Mouse (Mus musculus): ENCODE results near the gene Tex2. TPM values are rescaled to one million over a fixed set of nuclear protein-coding genes. Genes with fewer than 3 reads are reported as not detected.
"Not testable (repeated sequence)": the region's sequence is repeated elsewhere in the genome, so short reads cannot be mapped to it uniquely, and the experiment has no call there.

Tex2 gene
- polyA plus RNA-seq, 1 experiment from 2014 or later: 7.6 TPM

DNA sequence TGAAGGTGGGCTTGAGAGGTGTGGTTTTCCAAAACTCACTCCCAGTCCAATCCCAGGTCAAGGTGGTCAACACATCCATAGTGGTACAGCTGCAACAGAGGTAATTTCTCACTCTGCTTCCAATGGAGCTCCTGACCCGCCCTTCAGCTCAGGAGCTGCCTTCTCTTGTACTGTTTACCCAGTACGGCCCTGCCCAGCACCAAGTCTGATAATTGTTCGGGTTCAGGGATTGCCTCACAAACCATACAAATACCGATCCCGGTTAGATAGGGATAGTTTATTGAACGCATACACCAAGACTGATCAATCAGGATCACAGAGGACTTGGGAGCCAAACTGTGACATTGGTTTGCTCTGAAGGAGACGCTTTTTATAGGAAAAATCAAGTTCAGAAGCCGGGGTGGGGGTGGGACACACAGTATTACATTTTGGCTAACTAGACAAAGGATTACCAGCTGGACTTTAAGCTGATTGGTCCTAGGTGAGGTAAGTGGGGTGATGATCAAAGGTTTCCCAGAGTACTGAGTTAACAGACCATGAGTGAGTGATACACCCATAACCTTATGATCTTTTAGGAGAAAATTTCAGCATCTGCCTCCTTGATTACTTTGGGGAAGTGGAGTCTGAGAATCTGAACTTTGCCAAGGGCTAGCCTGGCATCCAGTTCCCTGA, 29.9 kb upstream of the Tex2 start:
- no peaks in the 10 kb centered on the region for H3K36me3 ChIP-seq (ENCODE audit: control insufficient read depth, insufficient read depth, low read length)
- WGBS: 80% methylated on average over 8 of the region's 8 CpGs
- peaks cover 17% of the 10 kb centered on the region; the same call in 1 of the 2 replicates for H3K4me1 ChIP-seq (ENCODE audit: control insufficient read depth, insufficient read depth, low read length)
- no peaks in the 10 kb centered on the region for H3K27me3 ChIP-seq (ENCODE audit: control insufficient read depth, insufficient read depth, low read length)
- ATAC-seq (ENCODE audit: insufficient number of reproducible peaks, low FRiP score, low TSS enrichment, low read depth): no peak
- H3K9me3 ChIP-seq (ENCODE audit: control insufficient read depth, low read length): no peaks in the 10 kb centered on the region
- no peak overlapping the region for H3K9ac ChIP-seq (ENCODE audit: low read length)
- no peak overlapping the region for H3K27ac ChIP-seq (replicated peaks; ENCODE audit: low read depth, low read length)
- no peak overlapping the region for H3K4me2 ChIP-seq (ENCODE audit: low read depth, severe bottlenecking)
- no peak for DNase-seq (ENCODE audit: low spot score)
- no peak overlapping the region for H3K4me3 ChIP-seq (ENCODE audit: low read depth, low read length)

DNA sequence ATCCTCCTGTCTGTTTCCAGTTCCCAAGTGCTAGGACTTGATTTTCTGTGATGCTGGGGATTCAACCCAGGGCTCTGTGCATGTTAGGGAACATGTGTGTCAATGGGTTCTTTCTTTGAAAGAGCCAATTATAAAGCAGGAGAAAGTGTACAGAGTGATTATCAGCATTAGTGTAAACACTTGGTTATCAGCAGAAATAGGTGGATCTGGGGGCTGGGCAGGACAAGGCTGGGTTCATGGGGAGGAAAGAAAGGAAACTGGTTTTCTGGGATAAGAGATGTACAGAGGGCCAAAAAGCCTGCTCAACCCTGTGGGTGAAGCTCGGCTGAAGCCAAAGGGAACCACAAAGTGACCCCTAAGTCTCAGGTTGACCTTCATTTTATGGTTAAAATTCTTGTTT, 28.4 kb upstream of the Tex2 start:
- Histone ChIP-seq H3K4me1 (ENCODE audit: control insufficient read depth, insufficient read depth, low read length) (peaks cover 17% of the 10 kb centered on the region; the same call in 1 of the 2 replicates), H3K27me3 (ENCODE audit: control insufficient read depth, insufficient read depth, low read length) (no peaks in the 10 kb centered on the region), H3K4me2 (ENCODE audit: low read depth, severe bottlenecking) (no peak overlapping the region), H3K36me3 (ENCODE audit: control insufficient read depth, insufficient read depth, low read length) (no peaks in the 10 kb centered on the region), H3K27ac (replicated peaks; ENCODE audit: low read depth, low read length) (no peak overlapping the region), H3K9ac (ENCODE audit: low read length) (no peak overlapping the region), H3K9me3 (ENCODE audit: control insufficient read depth, low read length) (no peaks in the 10 kb centered on the region), H3K4me3 (ENCODE audit: low read depth, low read length) (no peak overlapping the region)
- DNase-seq (ENCODE audit: low spot score) (no peak), ATAC-seq (ENCODE audit: insufficient number of reproducible peaks, low FRiP score, low TSS enrichment, low read depth) (no peak)
- WGBS: 76% methylated on average over 1 of the region's 1 CpGs

DNA sequence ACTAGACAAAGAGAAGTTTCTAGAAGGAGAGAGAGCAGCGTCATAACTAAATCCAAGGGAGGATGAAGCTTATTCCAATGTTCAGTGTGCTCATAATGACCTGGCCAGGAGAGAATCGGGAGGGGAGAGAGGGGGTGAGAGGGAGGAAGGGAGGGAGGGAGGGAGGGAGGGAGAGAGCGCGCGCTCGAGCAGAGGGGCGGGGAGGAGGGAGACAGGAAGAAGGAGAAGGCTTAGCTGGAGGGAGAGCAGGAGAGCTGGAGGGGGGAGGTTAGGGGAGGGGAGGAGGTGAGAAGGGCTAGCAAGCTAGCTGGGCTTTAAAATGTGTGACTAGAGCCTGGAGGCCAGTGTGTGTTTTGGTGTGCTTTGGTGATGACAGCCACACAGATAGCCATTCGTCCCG, 26.8 kb upstream of the Tex2 start:
- Histone ChIP-seq H3K9me3 (ENCODE audit: control insufficient read depth, low read length) (no peaks in the 10 kb centered on the region), H3K36me3 (ENCODE audit: control insufficient read depth, insufficient read depth, low read length) (no peaks in the 10 kb centered on the region), H3K4me3 (ENCODE audit: low read depth, low read length) (no peak overlapping the region), H3K9ac (ENCODE audit: low read length) (no peak overlapping the region), H3K27ac (replicated peaks; ENCODE audit: low read depth, low read length) (no peak overlapping the region), H3K27me3 (ENCODE audit: control insufficient read depth, insufficient read depth, low read length) (no peaks in the 10 kb centered on the region), H3K4me2 (ENCODE audit: low read depth, severe bottlenecking) (no peak overlapping the region), H3K4me1 (ENCODE audit: control insufficient read depth, insufficient read depth, low read length) (peaks cover 17% of the 10 kb centered on the region; the same call in 1 of the 2 replicates)
- 12% methylated on average over 9 of the region's 9 CpGs for WGBS
- no peak for DNase-seq (ENCODE audit: low spot score)
- ATAC-seq (ENCODE audit: insufficient number of reproducible peaks, low FRiP score, low TSS enrichment, low read depth): no peak

DNA sequence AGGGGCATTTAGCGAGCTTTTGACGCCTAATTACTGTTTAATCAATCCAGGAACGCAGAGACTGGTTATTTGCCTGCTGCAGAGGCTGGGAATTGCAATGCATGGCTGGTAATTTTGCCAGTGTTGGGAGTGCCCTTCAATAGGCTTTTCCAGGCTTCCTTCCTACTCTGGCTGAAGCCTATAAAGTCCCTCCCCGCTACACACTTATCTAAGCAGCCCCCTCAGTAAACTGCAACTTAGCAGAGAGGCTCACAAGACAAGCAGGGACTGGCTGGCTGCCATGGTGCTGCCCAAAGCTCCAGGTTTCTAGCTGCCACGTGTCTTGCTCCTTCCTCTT, 26.1 kb upstream of the Tex2 start:
- Histone ChIP-seq H3K4me3 (ENCODE audit: low read depth, low read length) (no peak overlapping the region), H3K4me2 (ENCODE audit: low read depth, severe bottlenecking) (no peak overlapping the region), H3K27ac (replicated peaks; ENCODE audit: low read depth, low read length) (no peak overlapping the region), H3K27me3 (ENCODE audit: control insufficient read depth, insufficient read depth, low read length) (no peaks in the 10 kb centered on the region), H3K36me3 (ENCODE audit: control insufficient read depth, insufficient read depth, low read length) (no peaks in the 10 kb centered on the region), H3K9ac (ENCODE audit: low read length) (no peak overlapping the region), H3K4me1 (ENCODE audit: control insufficient read depth, insufficient read depth, low read length) (peaks cover 17% of the 10 kb centered on the region; the same call in 1 of the 2 replicates), H3K9me3 (ENCODE audit: control insufficient read depth, low read length) (no peaks in the 10 kb centered on the region)
- WGBS: 17% methylated on average over 5 of the region's 5 CpGs
- DNase-seq (ENCODE audit: low spot score): no peak
- ATAC-seq (ENCODE audit: insufficient number of reproducible peaks, low FRiP score, low TSS enrichment, low read depth): no peak

DNA sequence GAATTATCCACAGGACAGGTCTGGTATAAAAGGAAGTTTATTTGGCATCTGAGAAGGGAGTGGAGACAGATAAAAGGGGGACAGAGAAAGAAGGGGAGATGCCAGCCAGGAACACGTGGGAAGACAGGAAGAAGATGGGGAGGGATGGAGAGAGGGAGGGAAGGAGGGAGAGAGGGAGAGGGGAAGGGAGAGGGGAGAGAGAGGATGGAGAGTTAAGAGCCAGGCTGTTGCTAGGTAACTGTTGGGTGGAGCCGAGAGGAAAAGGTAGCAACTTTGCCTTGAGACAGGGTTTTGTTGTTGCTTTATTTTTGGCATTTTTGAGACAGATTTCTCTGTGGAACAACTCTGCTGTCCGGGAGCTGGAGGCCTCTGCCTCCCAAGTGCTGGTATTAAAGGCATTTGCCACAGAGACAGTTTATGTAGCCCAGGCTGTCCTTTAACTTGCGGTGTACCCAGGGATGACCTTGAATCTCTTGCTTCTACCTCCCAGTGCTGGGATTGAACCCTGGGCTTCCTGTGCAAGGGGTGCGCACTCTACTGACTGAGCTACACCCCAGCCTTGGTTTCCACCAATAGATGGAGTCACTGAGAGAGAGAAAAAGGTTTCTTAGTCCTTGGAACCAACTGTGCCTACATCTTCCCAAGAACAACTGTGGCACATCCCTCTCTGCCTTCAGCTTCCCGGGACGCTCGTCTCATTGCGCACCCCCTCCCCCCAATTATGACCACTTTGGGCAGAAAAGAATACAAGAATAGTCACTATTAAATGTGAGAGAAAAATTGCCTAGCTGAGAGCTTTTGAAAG, 25.5 kb upstream of the Tex2 start:
- no peak overlapping the region for H3K27ac ChIP-seq (replicated peaks; ENCODE audit: low read depth, low read length)
- H3K4me2 ChIP-seq (ENCODE audit: low read depth, severe bottlenecking): no peak overlapping the region
- ATAC-seq (ENCODE audit: insufficient number of reproducible peaks, low FRiP score, low TSS enrichment, low read depth): no peak
- no peaks in the 10 kb centered on the region for H3K27me3 ChIP-seq (ENCODE audit: control insufficient read depth, insufficient read depth, low read length)
- no peak for DNase-seq (ENCODE audit: low spot score)
- no peaks in the 10 kb centered on the region for H3K36me3 ChIP-seq (ENCODE audit: control insufficient read depth, insufficient read depth, low read length)
- no peaks in the 10 kb centered on the region for H3K9me3 ChIP-seq (ENCODE audit: control insufficient read depth, low read length)
- 32% methylated on average over 9 of the region's 9 CpGs for WGBS
- H3K4me1 ChIP-seq (ENCODE audit: control insufficient read depth, insufficient read depth, low read length): peaks cover 17% of the 10 kb centered on the region; the same call in 1 of the 2 replicates
- no peak overlapping the region for H3K9ac ChIP-seq (ENCODE audit: low read length)
- no peak overlapping the region for H3K4me3 ChIP-seq (ENCODE audit: low read depth, low read length)

DNA sequence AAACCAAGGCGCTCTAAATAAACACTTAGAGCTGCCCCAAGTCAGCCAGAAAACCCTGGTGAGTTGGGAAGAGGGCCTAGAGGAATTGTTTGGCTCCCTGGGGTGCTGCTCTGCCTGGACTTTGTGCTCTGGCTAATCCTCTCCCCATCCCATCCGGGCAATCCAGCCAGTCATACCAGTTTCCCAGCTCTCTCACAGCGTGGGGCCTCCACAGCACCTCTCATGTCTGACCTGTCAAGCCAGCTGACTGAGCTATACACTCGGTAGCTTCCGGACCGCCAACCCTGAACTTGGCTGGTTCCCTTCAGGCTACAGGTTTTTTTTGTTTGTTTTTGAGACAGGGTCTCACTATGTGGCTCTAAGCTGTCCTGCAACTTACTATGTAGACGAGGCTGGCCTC, 24.5 kb upstream of the Tex2 start:
- ATAC-seq (ENCODE audit: insufficient number of reproducible peaks, low FRiP score, low TSS enrichment, low read depth) (no peak), DNase-seq (ENCODE audit: low spot score) (no peak)
- no peak overlapping the region for H3K27ac ChIP-seq (replicated peaks; ENCODE audit: low read depth, low read length)
- no peak overlapping the region for H3K4me3 ChIP-seq (ENCODE audit: low read depth, low read length)
- no peak overlapping the region for H3K9ac ChIP-seq (ENCODE audit: low read length)
- no peak overlapping the region for H3K4me2 ChIP-seq (ENCODE audit: low read depth, severe bottlenecking)
- no peaks in the 10 kb centered on the region for H3K36me3 ChIP-seq (ENCODE audit: control insufficient read depth, insufficient read depth, low read length)
- H3K4me1 ChIP-seq (ENCODE audit: control insufficient read depth, insufficient read depth, low read length): peaks cover 17% of the 10 kb centered on the region; the same call in 1 of the 2 replicates
- no peaks in the 10 kb centered on the region for H3K9me3 ChIP-seq (ENCODE audit: control insufficient read depth, low read length)
- 19% methylated on average over 7 of the region's 7 CpGs for WGBS
- no peaks in the 10 kb centered on the region for H3K27me3 ChIP-seq (ENCODE audit: control insufficient read depth, insufficient read depth, low read length)

DNA sequence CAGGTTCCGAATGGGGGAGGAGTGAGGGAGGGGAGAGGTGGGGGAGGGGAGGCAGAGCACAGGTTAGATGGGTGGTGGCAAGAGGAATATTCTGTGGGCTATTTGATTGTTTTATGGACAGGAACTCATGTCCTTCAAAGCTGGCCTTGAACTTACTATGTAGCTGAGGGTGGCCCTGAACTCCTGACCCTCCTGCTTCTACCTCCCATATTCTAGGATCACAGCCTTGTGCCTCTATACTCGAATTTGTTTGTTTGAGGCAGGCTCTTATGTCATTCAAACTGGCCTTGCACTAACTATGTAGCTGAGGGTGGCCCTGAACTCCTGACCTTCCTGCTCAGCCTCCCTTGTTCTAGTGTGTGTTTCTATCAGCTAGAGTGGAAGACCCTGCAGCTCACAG, 22.7 kb upstream of the Tex2 start:
- H3K4me3 ChIP-seq (ENCODE audit: low read depth, low read length): no peak overlapping the region
- DNase-seq (ENCODE audit: low spot score) (no peak), ATAC-seq (ENCODE audit: insufficient number of reproducible peaks, low FRiP score, low TSS enrichment, low read depth) (no peak)
- no peaks in the 10 kb centered on the region for H3K36me3 ChIP-seq (ENCODE audit: control insufficient read depth, insufficient read depth, low read length)
- no peaks in the 10 kb centered on the region for H3K27me3 ChIP-seq (ENCODE audit: control insufficient read depth, insufficient read depth, low read length)
- H3K9ac ChIP-seq (ENCODE audit: low read length): no peak overlapping the region
- 62% methylated on average over 2 of the region's 2 CpGs for WGBS
- H3K4me1 ChIP-seq (ENCODE audit: control insufficient read depth, insufficient read depth, low read length): peaks cover 17% of the 10 kb centered on the region; the same call in 1 of the 2 replicates
- no peak overlapping the region for H3K4me2 ChIP-seq (ENCODE audit: low read depth, severe bottlenecking)
- no peak overlapping the region for H3K27ac ChIP-seq (replicated peaks; ENCODE audit: low read depth, low read length)
- H3K9me3 ChIP-seq (ENCODE audit: control insufficient read depth, low read length): no peaks in the 10 kb centered on the region

DNA sequence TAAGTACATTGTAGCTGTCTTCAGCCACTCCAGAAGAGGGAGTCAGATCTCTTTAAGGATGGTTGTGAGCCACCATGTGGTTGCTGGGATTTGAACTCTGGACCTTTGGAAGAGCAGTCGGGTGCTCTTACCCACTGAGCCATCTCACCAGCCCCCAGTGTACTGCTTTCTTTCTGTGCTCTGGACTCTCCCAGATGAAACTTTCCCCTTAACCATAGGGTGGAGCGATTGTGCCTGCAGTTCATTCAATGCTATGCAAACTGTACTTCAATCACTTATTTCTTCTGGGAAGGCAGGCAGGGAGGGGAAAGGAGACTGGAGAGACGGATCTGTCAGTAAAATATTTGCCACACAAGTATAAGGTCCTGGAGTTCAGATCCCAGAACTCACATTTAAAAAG, 21.0 kb upstream of the Tex2 start:
- not testable (repeated sequence) for H3K27ac ChIP-seq (replicated peaks; ENCODE audit: low read depth, low read length); H3K27me3 ChIP-seq (ENCODE audit: control insufficient read depth, insufficient read depth, low read length); H3K4me1 ChIP-seq (ENCODE audit: control insufficient read depth, insufficient read depth, low read length); H3K4me3 ChIP-seq (ENCODE audit: low read depth, low read length); H3K9me3 ChIP-seq (ENCODE audit: control insufficient read depth, low read length); ATAC-seq (ENCODE audit: insufficient number of reproducible peaks, low FRiP score, low TSS enrichment, low read depth); H3K4me2 ChIP-seq (ENCODE audit: low read depth, severe bottlenecking); H3K36me3 ChIP-seq (ENCODE audit: control insufficient read depth, insufficient read depth, low read length); DNase-seq (ENCODE audit: low spot score); H3K9ac ChIP-seq (ENCODE audit: low read length)
- 95% methylated on average over 3 of the region's 3 CpGs for WGBS
